Mouse (Mus musculus): ENCODE results near the gene Fam162b.

The Fam162b gene

GRCm38 (mm10) chr10:51590139-51590574 is at the start of gene Fam162b:
Gene Fam162b (minus strand): TSS chr10:51590517.
- DNase-seq (ENCODE audit: low read depth, low spot score) = no peak

GRCm38 (mm10) chr10:51631411-51632136 is 41.3 kb upstream of the Fam162b start, which contains the start of gene Gprc6a:
Gene Gprc6a (minus strand): TSS chr10:51631461.
- no peak for DNase-seq (ENCODE audit: low read depth, low spot score)

- no peak for DNase-seq (ENCODE audit: low read depth, low spot score)
Observed at GRCm38 (mm10) chr10:51621193-51621592, 30.9 kb upstream of the Fam162b start.

GRCm38 (mm10) chr10:51620126-51620525 is 29.8 kb upstream of the Fam162b start:
- DNase-seq (ENCODE audit: low read depth, low spot score) = no peak

- DNase-seq (ENCODE audit: low read depth, low spot score) = no peak
Observed at GRCm38 (mm10) chr10:51618538-51618937, 28.2 kb upstream of the Fam162b start.

GRCm38 (mm10) chr10:51614826-51615590 is 24.7 kb upstream of the Fam162b start:
- no peak for DNase-seq (ENCODE audit: low read depth, low spot score)

- DNase-seq (ENCODE audit: low read depth, low spot score) = no peak
Observed at GRCm38 (mm10) chr10:51613421-51613820, 23.1 kb upstream of the Fam162b start.

- DNase-seq (ENCODE audit: low read depth, low spot score) = no peak
Observed at GRCm38 (mm10) chr10:51611969-51612682, 21.8 kb upstream of the Fam162b start.

GRCm38 (mm10) chr10:51609741-51610425 is 19.6 kb upstream of the Fam162b start:
- DNase-seq (ENCODE audit: low read depth, low spot score) = no peak

- no peak for DNase-seq (ENCODE audit: low read depth, low spot score)
Observed at GRCm38 (mm10) chr10:51596928-51597635, 6.8 kb upstream of the Fam162b start.

- peak; percentile 42 for DNase-seq (ENCODE audit: low read depth, low spot score)
Observed at GRCm38 (mm10) chr10:51595001-51595931, 4.9 kb upstream of the Fam162b start.

- DNase-seq (ENCODE audit: low read depth, low spot score) = no peak
Observed at GRCm38 (mm10) chr10:51591574-51591973, 1.3 kb upstream of the Fam162b start.

GRCm38 (mm10) chr10:51584919-51585318 is 5.4 kb downstream of the Fam162b start:
- no peak for DNase-seq (ENCODE audit: low read depth, low spot score)

- no peak for DNase-seq (ENCODE audit: low read depth, low spot score)
Observed at GRCm38 (mm10) chr10:51584378-51584777, 5.9 kb downstream of the Fam162b start.

- no peak for DNase-seq (ENCODE audit: low read depth, low spot score)
Observed at GRCm38 (mm10) chr10:51571225-51571996, 18.9 kb downstream of the Fam162b start.

GRCm38 (mm10) chr10:51556005-51556404 is 34.3 kb downstream of the Fam162b start:
- DNase-seq (ENCODE audit: low read depth, low spot score) = no peak

- peak; percentile 35 for DNase-seq (ENCODE audit: low read depth, low spot score)
Observed at GRCm38 (mm10) chr10:51553348-51554123, 36.8 kb downstream of the Fam162b start.
